Mouse (Mus musculus): ENCODE results near the gene Nfib.

The Nfib gene

DNA sequence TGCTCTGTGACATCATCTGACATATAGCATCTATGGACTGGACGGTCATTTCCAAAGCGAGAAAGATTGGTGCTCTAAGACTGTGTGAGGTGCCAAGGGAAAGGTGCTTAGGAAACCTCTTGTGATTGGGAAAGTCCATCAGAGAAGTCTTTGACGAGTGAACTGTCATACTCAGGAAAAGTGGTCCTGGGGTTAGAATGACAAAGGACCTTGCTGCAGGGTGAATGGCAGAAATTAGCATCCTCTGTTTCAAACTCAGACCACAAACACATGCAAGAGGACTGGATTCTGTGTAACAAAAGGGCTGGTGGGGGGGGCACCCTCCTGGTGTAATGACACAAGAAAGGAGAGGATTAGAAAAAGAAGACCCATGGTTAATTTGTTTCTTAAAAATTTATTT is 274.7 kb downstream of the Nfib start:
- no peak for DNase-seq (ENCODE audit: low spot score)

DNA sequence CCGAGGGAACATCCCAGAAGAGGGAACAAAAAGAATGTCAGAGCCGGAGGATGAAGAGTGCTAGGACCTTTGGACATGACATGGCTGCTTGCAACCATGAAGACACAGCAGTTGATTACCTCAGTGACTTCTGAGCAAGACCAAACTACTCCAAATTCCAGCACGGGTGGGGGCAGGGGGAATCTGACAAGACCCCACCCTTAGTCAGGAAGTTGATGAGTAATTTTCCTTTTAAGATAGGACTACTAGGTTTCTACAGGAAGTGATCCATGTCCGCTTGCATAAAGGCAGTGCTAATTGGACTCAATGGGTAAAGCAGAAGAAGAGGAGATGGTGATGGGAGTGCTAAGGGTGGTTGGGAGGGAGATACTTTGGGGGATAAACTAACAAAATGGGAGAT is 279.3 kb downstream of the Nfib start:
- DNase-seq (ENCODE audit: low spot score), result no peak

DNA sequence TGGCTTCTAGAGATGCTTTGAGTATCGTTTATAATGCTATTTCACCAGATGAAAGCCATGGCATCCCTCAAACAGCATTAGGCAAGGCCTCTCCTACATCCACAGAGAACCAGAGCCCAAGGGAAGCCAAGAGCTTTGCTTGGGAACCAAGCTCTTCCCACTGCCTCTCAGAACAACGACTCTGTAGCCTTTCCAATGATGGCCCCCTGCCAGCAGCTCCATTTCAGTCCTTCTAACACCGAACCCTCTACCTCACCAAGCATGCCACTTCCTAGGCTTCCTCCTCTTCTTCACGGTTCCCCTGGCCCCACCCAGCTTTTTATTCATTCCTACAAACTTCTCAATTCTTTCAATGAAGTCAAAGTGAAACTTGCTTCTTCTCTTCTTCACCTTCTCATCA is 287.3 kb downstream of the Nfib start:
- DNase-seq (ENCODE audit: low spot score), result no peak

DNA sequence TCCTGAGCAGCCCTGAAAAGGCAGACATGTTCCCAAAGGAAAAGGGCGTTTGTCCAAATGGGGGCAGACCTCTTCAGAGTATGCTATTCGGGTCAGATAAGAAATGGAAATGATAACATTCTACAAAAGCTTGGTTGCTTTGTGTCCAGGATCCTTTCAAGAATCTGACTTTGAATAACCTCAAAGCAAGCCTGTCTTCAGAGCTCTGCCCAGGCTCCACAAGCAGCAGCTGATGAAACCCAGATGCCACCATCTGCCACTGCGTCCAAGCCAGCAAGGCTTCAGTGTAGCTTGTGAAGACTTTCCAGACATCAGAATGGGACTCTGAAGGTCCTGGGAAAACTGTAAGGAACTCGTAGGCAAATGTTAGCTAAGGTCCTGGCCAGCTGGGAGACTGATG is 289.7 kb downstream of the Nfib start:
- DNase-seq (ENCODE audit: low spot score), result no peak

DNA sequence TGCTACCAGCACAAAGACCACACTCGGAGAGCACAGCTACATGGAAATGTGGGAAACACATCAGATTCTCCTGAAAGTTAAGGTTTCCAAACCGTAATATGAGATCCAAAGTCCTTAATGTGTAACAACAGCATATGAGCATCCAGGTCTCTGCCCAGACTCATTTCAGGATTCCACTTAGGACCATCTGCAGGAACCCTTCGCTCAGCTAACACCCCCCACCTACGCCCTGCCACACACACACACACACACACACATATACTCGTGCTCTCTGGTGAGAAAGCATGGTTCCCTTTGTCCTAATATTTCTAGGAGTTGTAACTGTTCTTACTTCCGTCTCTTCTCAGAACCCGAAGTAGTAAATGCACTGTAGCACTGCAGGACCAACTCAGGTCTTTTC is 292.9 kb downstream of the Nfib start:
- no peak for DNase-seq (ENCODE audit: low spot score)

DNA sequence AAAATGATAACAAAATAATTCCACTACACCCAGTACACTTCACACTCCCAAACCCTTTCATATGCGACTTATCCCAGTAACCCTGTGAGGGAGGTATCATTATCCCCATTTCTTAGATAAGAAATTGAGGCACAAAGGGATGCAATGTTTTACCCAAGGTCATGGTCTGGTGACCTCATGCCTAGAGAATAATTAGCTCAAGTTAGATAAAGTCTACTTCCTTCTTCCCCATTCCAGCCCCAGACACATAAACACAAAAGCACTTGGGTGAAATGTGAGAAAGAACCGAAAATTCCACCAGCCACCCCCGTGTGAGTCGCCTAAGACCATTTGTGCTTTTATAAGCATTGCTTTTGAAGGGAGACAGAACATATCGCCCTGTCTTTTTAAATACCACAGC is 293.6 kb downstream of the Nfib start:
- no peak for DNase-seq (ENCODE audit: low spot score)

DNA sequence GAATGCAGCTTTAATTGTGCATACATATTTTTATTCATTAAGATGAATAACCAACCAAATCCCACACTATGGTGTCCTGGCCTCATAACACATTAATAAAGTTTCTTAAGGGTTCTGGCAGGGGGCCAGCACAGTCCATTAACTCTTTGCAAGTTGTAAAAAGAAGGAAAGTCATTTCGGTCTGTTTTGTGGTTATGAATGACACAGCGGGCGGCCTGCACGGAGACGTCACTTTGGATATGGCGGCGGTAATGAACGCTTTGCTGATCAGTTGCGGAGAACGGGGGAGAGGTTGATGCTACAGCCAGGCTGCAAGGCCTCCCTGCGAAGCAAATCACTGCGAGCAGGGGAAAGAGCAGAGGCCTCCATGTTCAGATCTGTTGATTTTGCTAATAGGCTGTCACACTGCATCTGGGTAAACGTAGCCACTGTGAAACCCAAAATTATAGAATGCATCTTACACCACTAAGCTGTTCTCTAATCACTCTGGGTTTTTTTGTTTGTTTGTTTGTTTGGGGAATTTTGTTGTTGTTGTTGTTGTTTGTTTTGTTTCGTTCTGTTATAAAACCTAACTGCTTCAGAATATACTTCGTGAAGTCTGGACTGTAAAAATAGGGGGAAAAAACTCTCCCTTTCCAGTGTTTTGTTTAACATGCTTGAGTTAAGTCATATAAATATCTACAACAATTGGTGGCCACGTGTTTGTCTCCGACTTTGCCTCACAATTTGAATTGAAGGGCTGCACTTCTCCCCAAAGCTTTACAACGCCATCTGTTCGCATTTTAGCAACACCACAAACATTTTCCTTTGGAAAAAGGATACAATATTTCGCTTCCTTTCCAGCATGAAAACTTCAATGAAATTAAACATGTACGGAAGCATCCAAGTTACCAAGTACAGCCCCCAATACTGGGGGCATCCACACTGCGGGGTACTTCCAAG is 296.8 kb downstream of the Nfib start:
- no peak for DNase-seq (ENCODE audit: low spot score)

DNA sequence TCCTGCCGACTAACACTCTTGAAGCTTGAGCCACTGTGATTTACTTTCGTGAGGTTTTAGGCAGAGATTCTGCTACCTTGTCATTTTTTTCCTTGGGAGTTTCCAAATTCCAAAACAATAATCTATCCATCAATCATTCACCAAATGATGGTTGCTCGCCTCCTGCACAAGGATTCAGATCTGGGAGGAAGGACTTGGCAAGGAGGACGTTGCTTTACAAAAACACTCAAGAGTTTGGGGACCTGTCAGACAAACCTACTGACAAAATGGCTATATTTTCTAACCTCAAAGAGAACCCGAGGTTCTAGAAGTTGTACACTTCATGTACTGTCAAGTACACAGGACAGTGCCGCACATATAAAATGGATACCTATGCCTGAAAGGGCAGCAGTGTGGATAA is 299.0 kb downstream of the Nfib start:
- no peak for DNase-seq (ENCODE audit: low spot score)

DNA sequence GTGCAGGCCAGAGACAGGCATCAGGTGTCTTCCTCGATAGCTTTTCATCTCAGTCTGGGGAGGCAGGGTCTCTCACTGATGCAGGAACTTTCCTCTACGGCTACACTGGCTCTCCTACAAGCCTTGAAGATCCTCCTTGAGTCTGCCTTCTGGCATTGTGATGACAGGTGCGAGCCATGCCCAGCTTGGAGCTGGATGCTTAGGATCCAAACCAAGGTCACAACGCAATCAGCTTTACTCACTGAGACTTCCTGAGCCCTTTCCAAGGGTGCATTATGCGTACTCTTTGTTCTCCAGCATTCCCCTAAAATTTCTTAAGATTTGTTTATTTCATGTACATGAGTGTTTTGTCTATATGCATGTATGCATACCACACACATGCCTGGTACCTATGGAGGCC is 299.8 kb downstream of the Nfib start:
- DNase-seq (ENCODE audit: low spot score), result no peak

DNA sequence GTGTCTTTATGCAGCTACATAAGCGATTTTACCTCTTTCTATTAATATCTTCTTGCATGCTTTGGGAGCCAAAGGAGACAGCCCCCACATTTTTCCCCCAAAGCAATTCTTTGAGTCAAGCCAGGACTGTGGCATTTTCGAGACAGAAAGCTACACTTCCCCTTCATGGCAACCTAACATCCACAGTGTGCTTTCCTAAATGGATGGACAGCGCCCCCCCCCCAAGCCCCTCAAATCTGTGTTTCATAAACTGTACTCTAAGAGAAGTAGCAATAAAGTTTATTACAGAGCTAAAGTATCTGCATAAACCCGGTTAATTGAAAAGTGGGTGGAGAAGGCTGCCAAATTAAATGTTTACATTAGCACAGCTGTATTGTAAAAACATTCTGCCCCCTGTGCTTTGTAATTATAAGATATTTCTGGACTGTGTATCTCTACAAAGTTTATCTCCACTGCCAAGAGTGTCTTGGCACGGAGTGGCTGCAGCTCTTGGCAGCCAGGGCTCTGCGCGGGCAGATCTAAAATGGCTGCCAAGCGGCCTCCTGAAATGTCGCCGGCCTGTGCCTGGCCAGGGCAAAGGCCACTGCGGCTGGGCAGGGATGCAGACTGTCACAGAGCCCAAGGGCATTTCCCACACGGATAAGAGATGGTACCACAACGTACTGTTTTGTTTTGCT is 301.4 kb downstream of the Nfib start:
- DNase-seq (ENCODE audit: low spot score), result peak; percentile 44

DNA sequence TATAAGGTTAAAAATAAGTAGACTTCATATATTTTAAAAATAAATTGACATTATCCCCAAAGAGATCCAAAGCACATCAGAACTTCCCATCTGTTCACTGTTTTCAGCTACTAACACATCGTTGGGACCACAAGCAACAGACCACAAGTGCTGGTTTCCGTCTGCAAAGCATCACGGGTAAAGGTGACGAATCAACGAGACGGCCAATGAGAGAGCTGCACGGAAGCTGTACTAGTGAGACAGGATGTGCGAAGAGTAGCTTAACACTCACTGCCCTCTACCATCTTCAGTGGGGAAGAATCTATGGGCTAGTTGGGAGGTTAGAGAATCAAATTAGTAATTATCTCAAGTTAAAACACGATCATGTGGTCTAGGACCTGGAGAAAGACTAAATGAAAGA is 302.9 kb downstream of the Nfib start:
- DNase-seq (ENCODE audit: low spot score), result no peak

DNA sequence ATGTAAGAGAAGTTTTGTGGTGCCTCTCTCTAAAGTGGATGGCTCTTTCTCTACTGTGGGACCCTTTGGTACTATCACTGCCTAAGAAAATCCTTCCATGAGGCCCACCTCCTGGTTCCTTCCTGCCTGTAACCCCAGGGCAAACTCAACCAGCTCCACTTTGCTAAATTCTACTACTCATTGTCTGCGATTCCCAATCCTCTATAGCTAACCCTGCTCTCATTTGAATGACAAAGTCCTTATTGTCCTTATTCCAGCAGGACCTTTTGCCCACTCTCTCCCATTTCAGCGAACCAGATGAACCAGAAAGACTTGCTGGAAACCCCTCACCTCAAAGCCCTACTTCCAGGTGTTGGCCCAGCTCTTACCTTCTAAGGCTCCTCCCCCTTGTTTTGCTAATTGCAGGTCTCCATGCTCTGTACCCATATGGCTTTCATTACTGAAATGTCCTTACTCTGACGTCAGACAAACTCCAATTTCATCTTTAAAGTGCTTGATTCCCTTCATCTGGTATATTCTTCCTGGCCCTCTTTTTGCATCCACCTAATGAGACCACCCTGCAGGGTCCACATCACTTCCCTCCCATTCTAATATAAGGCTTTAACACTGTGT is 304.0 kb downstream of the Nfib start:
- no peak for DNase-seq (ENCODE audit: low spot score)

DNA sequence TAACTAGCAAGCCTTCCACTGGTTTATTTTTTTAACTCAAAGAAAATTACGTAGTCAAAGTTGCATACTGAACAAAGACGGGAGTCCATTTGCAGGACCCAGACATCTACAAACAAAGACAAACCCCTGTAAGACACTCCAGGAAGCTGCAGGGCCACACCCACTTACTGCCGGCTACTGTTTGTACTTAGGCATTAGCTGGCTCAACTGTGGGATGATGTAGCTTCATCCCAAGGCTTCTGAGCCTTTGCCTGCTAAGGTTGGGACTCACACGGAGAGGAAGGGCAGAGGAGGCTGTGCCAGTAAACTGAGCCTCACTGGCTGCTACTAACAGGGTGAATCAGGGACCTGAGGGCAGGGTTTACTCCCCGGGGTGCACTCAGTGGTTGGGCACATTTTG is 305.0 kb downstream of the Nfib start:
- DNase-seq (ENCODE audit: low spot score), result no peak

DNA sequence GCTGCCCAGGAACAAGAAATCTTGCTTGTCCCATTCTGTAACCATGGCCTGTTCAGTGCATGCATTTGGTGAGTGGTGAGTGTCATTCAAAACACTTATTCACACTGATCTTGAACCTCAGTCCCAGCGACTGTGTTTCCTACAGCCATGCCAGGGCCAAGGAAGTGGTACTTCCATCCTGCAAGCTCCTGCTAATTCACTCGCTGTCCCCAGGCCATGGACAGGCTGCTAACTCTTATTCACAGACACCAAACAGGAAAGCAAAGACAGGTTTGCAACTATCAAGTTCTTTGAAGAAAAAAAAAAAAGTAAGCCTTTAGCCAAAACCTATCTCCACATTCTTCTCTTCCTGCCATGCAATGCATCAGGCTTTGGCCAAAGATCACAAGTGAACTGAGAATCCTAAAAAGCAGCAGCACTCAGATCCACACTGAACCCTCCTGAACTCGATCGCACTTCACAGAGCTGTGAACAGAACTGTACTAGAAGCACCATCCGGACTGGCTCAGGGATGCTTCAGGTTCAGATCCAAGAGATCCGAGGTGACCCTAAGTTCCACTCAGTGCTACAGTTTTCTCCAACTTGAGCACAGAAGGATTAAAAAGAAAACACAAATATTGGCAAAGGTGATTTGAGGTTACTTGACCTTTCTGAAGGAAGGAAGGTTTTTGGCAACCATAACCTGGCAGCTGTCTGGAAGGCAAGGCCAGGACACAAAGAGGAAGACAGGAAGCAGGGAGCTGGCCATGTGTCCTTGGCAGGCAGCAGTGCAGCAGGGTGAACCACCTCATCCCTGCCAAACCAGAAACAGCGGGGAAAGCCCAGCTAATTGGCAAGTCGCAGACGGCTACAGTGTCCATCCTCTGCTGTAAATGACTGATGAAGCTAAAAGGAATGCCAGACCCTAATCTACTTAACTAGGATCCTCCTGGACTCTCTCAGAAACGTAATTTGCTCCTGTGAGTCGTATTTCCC is 305.9 kb downstream of the Nfib start:
- DNase-seq (ENCODE audit: low spot score), result no peak

DNA sequence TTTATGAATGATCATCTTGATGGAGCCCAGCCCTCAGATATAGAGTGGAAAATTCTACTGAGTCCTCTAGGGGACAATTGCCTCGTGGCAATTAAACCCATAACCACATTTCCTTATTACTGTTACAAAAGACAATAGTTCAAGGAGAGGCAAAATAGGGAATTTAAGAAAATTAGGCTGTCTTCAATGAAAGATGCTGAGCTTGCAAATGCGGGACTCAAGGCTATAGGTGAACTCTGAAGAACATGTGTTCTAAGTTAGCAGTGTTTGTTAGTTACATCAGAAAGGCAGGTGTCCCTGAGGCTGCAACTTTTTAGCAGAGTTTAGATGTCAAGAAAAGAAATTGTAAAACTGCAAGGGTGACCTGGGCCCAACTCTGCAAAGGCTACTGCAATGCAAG is 307.3 kb downstream of the Nfib start:
- DNase-seq (ENCODE audit: low spot score), result no peak

DNA sequence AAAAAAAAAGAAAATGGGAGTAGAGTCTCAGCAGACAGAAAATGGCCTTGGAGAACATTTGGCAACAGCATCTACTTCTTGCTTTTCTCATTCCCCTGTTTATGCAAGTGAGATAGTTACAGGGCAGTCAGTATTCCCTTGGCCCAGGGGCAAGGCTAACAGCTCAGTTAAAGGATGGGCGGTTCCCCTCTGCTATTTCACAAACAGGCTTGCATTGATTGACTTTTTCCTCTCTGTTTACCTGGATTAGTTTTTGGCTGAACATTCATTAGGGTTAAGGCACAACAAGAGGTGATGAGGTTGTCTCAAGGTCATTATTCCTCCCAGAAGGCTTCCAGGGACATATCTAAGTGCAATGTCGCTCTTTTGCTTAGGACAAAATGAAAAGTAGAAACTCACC is 308.7 kb downstream of the Nfib start:
- no peak for DNase-seq (ENCODE audit: low spot score)

DNA sequence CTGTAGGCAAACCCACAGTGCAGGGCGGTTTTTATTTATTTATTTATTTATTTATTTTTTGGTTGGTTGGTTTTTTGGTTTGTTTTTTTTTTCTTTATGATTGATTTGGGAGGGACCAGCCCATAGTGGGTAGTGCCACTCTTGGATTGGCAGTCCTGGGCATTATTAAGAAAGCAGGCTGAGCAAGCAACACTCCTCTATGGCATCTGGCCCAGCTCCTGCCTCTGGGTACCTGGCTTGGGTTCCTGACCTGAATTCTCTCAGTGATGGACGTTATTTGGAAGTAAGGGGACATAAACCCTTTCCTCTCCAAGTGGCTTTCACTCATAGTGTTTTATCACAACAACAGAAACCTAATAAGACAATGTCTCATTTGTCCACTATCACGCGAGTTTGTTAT is 309.5 kb downstream of the Nfib start:
- DNase-seq (ENCODE audit: low spot score), result no peak

DNA sequence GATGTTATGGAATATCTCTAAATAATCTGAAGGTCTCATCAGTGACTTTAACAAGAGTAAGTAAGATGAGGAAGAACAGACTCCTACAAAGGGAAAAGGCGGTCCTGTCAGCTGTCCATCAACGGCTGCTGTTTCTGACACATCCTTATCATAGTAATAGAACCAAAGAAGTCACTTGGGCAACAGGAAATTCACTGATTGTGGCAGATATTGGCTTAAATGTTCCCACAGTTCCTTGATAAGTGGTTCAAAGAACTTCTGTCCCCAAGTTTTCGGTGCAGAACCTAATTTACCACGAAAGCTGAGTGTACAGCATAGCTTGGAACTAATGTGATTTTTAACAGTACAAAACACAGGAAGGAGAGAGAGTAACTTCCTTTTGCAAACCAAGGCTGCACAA is 311.2 kb downstream of the Nfib start:
- DNase-seq (ENCODE audit: low spot score), result no peak

DNA sequence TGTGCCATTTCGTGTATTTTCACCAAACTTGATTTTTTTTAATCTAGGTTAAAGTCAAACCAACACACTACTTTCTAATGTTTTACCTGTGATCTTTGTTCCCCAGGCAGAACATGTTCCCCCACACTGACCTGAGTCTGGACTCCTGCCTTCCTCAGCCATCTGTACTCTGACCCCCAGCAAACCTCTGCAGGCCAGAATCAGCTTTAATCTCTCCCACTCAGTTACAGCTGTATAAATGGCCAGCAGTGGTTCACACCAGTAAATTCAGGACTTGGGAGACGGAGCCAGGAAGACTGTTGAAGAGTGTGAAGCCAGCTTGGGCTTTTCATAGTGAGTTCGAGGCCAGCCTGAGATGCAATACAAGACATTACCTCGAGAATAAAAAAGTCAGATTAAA is 312.5 kb downstream of the Nfib start:
- DNase-seq (ENCODE audit: low spot score), result no peak

DNA sequence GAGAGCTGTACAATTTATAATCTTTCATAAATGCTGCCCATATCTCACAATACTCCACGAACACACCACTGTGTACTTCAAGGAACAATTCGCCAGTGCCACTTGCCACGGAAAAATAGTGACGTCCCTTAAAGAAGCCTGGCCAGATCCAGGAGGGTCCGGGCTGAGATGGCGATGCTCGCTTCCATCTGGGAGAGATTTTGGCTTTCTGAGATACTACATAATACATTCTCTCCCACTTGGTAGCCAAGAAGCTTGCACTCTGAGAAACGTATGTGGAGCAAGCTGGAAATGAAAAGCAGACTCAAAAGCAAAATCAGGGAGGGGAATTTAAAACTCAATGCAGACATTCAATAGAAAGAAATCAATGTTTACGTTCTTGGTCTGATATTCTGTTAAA is 313.1 kb downstream of the Nfib start:
- no peak for DNase-seq (ENCODE audit: low spot score)

DNA sequence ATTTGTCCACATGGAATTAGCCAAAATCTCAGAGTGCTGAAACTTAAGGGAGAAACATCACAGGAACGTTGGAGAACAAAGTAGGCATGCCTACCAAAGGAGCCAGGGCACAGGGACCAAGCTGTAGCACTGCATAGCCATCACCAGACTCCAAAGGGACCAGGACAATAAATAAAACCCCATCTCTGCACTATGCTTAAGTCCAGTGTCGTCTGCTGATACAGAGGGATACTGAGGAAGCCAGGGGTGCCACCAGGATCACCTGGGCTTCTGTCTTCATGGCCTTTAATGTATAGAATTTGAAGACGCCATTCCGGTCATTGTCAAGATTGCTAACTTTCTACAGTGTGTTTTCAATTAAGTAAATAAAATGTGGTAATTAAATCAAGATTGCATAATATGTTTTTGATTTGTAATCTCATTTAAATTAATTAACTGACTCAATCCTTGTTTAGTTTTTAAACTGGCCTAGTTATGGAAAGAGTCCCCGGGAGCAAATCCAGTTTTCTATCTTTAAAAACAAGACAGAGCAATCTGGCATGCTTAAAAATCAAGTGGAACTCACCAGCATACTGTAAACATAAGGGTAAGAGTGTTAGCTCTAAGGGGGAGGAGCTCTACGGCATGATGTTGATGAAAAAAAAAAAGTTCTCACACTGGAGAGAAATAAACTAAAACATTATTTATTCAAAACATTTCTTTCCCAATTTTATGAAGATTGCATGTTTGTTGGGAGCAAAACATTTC is 313.7 kb downstream of the Nfib start:
- no peak for DNase-seq (ENCODE audit: low spot score)
